Comparison of ENCODE assay signal across 12 mouse cellular contexts in genomic region chr1:128622867-128623593, GRCm38 (mm10). TPM values are rescaled to one million over a fixed set of nuclear protein-coding genes. Genes with fewer than 3 reads are reported as not detected.
DNase-seq lines count a peak whose midpoint lies in the region; ATAC-seq and TF ChIP-seq lines count a peak whose summit lies in the region.
"Had no signal": no experiment of that assay in that cellular context is flagged by ENCODE, and none has a peak within 500 bp of the region (broad histone marks: within the 10 kb centered on the region; RNA-seq: fewer than 3 reads in every experiment).

No protein-coding gene starts in this region.

- no peaks in the 10 kb centered on the region for H3K36me3 ChIP-seq in lung, embryonic 14.5 days (ENCODE audit: insufficient read depth)
- no peaks in the 10 kb centered on the region for H3K36me3 ChIP-seq in embryonic facial prominence, embryonic 15.5 days
- no peaks in the 10 kb centered on the region for H3K36me3 ChIP-seq in hindbrain, postnatal 0 days (ENCODE audit: insufficient read depth, low read length)

- WGBS in lung, embryonic 14.5 days = 33% methylated on average over 9 of the region's 9 CpGs
- WGBS in embryonic facial prominence, embryonic 15.5 days = 40% methylated on average over 9 of the region's 9 CpGs
- 36% methylated on average over 9 of the region's 9 CpGs for WGBS in hindbrain, postnatal 0 days

- no peaks in the 10 kb centered on the region for H3K9me3 ChIP-seq in lung, embryonic 14.5 days (ENCODE audit: low read depth, low read length)
- no peaks in the 10 kb centered on the region for H3K9me3 ChIP-seq in embryonic facial prominence, embryonic 15.5 days (replicated peaks)
- no peaks in the 10 kb centered on the region for H3K9me3 ChIP-seq in hindbrain, postnatal 0 days (ENCODE audit: low read length)

- H3K4me1 ChIP-seq in lung, embryonic 14.5 days (ENCODE audit: insufficient read depth) = no peaks in the 10 kb centered on the region
- peaks cover 15% of the 10 kb centered on the region; the same call in 1 of the 2 replicates for H3K4me1 ChIP-seq in embryonic facial prominence, embryonic 15.5 days
- H3K4me1 ChIP-seq in hindbrain, postnatal 0 days (ENCODE audit: insufficient read depth, low read length) = 0 out of 2 replicates have a peak, but pooled peaks cover 6% of the 10 kb centered on the region

- H3K4me2 ChIP-seq in lung, embryonic 14.5 days = no peak overlapping the region
- H3K4me2 ChIP-seq in embryonic facial prominence, embryonic 15.5 days (replicated peaks) = no peak overlapping the region
- no peak overlapping the region for H3K4me2 ChIP-seq in hindbrain, postnatal 0 days (ENCODE audit: low read depth, low read length)

- H3K27ac ChIP-seq in lung, embryonic 14.5 days (ENCODE audit: low read depth) = peak overlapping the region; percentile 46; the same call in 1 of the 2 replicates
- no peak overlapping the region for H3K27ac ChIP-seq in embryonic facial prominence, embryonic 15.5 days (replicated peaks)
- H3K27ac ChIP-seq in hindbrain, postnatal 0 days = peak overlapping the region; percentile 29; the same call in 1 of the 2 replicates
- H3K27ac ChIP-seq: gastrocnemius, adult 2 months had no signal

- no peak overlapping the region for H3K9ac ChIP-seq in lung, embryonic 14.5 days
- no peak overlapping the region for H3K9ac ChIP-seq in embryonic facial prominence, embryonic 15.5 days
- no peak overlapping the region for H3K9ac ChIP-seq in hindbrain, postnatal 0 days (replicated peaks; ENCODE audit: low read length)

- TF ChIP-seq CTCF in lung, embryonic 14.5 days (IDR thresholded peaks at IDR 0.05; ENCODE audit: low read depth) = no peak
- no peak for TF ChIP-seq CTCF in hindbrain, postnatal 0 days (IDR thresholded peaks at IDR 0.05; ENCODE audit: low read depth)

- peak; percentile 82 for ATAC-seq in lung, embryonic 14.5 days (ENCODE audit: insufficient read depth)
- 0 out of 2 replicates have a peak, but pooled peaks have one; percentile 36 for ATAC-seq in embryonic facial prominence, embryonic 15.5 days (ENCODE audit: insufficient number of reproducible peaks, low FRiP score, low TSS enrichment, low read depth)
- peak; percentile 83 for ATAC-seq in hindbrain, postnatal 0 days

- H3K4me3 ChIP-seq in lung, embryonic 14.5 days (ENCODE audit: low read depth, low read length) = no peak overlapping the region
- H3K4me3 ChIP-seq in embryonic facial prominence, embryonic 15.5 days (replicated peaks) = no peak overlapping the region
- H3K4me3 ChIP-seq in hindbrain, postnatal 0 days (ENCODE audit: low read length) = no peak overlapping the region
- H3K4me3 ChIP-seq: gastrocnemius, adult 2 months had no signal

- no peaks in the 10 kb centered on the region for H3K27me3 ChIP-seq in lung, embryonic 14.5 days (ENCODE audit: insufficient read depth, low read length)
- H3K27me3 ChIP-seq in embryonic facial prominence, embryonic 15.5 days = no peaks in the 10 kb centered on the region
- H3K27me3 ChIP-seq in hindbrain, postnatal 0 days (ENCODE audit: insufficient read depth, low read length) = no peaks in the 10 kb centered on the region

- DNase-seq in lung, embryonic 14.5 days = peak; percentile 70
- DNase-seq in lung, postnatal 4 days = no peak
- peak; percentile 82 for DNase-seq in hindbrain, postnatal 0 days (ENCODE audit: low spot score)
- DNase-seq in retina, embryonic 14.5 days (ENCODE audit: low spot score) = peak; percentile 32
- DNase-seq in adrenal gland, adult 2 months = no peak
- no peak for DNase-seq in heart, adult 18-20 months
- no peak for DNase-seq in adrenal gland, postnatal 14 days
- DNase-seq: cerebellum, adult 9-10 months; gastrocnemius, adult 2 months; kidney, adult 11 months; right cerebral cortex, postnatal 25 days had no signal

RNA-seq across cellular contexts. Expression of gene Cxcr4, which starts 30.9 kb away (rescaled TPM):
- 10.3 and 10.9 TPM in 2 replicates for polyA plus RNA-seq in lung, embryonic 14.5 days (2014; fragmentation: Nextera tagmentation; extraction: Ambion mirVana)
- polyA plus RNA-seq in embryonic facial prominence, embryonic 15.5 days (2015; fragmentation: Nextera tagmentation; extraction: Ambion mirVana) = 5.8 TPM in 2 replicates
- 76.1 and 95.8 TPM in 2 replicates for total RNA-seq in hindbrain, postnatal 0 days (2014; rRNA removed)
- 5.1 and 5.2 TPM in 2 replicates for polyA plus RNA-seq in hindbrain, postnatal 0 days (2015; fragmentation: Nextera tagmentation; extraction: Ambion mirVana)
- 10 to 100 TPM; 18.4 to 36.7 TPM for total RNA-seq in adrenal gland, adult 2 months (2021)
- 41.9 and 88.3 TPM in 2 replicates for polyA plus RNA-seq in adrenal gland, adult 2 months (2012; rRNA removed)
- 10 to 100 TPM in 1 of 2 experiments, 1 to 10 TPM in 1; 8.9 to 14.7 TPM for total RNA-seq in heart, adult 18-20 months (2021)
- total RNA-seq in adrenal gland, postnatal 14 days (2021) = 39.7 and 49.8 TPM in 2 replicates

Comparison
In these comparisons a context has a peak if more than half of its experiments do, and no peak if none do; other contexts are left out.
1. DNase-seq: peak in lung, embryonic 14.5 days (single experiment), hindbrain, postnatal 0 days (single experiment) and retina, embryonic 14.5 days (single experiment); none in lung, postnatal 4 days (0 of 2), adrenal gland, adult 2 months (single experiment), heart, adult 18-20 months (0 of 2) and adrenal gland, postnatal 14 days (single experiment).
2. Peak in every context shown above with its lines, with median percentiles within 50 percentile points of each other: ATAC-seq.